Mouse (Mus musculus) retina, postnatal 7 days (tissue): ENCODE data around the gene Tmeff2.

ENCODE experiments used
- DNase-seq: peaks from one replicate; pipeline ENCODE4 v3.0.0-alpha.2; 2012; ENCODE audit warnings: low read depth, low spot score

Tmeff2 gene

GRCm38 (mm10) chr1:51104698-51105097 lies 204.3 kb downstream of the Tmeff2 start:
- DNase-seq, result no peak

GRCm38 (mm10) chr1:51106401-51106920 lies 206.0 kb downstream of the Tmeff2 start:
- DNase-seq, result no peak

- DNase-seq, result no peak
Observed at GRCm38 (mm10) chr1:51107299-51107698, 206.9 kb downstream of the Tmeff2 start.

DNA sequence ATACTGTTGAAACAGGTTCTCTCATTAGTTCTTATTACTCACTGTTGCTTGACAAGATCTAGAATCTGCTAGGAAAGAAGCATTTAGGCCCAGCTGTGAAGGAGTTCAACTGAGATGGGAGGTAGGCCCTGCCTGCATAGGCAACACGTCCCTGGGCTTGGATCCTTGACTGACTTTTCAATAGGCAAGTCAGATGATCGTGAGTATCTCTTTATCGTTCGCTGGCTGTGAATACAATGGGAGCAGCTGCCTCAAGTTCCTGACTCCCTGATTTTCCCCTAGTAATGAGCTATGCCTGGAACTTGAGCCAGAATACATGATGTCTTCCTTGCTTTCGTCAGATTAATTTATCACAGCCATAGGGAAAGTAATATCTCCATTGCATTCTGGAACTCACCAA lies 214.3 kb downstream of the Tmeff2 start:
- no peak for DNase-seq

DNA sequence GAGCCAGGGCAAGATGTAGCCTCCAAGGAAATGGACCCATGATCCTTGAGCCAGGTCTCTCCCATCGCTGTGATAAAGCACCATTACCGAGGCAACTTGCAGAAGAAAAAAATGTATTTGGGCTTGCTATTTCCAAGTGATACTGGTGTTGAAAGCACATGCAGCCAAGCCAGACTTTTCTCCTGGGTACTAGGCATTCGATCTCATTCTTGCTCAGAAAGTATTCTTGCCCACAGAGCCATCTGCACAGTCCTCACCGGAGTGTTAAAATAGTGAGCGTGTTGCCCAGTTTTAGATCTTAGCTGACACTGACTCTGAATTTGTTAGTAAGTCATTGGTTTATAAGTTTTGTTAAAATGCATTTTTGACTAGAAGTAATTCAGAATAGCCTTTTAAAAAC lies 215.3 kb downstream of the Tmeff2 start:
- no peak for DNase-seq

DNA sequence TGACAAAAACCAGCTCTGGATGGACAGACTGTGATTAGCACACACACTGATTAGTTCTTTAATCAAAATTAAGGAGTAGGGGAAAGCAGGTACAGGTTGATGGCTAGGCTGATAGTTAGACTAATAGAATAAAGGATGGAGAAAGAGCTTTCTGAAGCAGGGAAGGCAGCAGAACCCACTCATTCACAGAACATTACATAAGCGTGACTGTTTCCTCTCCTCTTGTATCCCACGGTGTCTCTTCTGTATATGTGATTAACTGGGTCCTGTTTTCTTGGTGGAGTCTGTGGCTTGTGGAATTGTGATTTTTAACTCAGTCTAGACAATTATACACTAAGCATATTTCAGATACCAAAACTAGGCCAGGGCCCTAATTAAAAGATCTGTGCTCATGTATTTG lies 217.4 kb downstream of the Tmeff2 start:
- DNase-seq, result no peak

- DNase-seq, result no peak
Observed at GRCm38 (mm10) chr1:51125671-51126424, 225.4 kb downstream of the Tmeff2 start.

DNA sequence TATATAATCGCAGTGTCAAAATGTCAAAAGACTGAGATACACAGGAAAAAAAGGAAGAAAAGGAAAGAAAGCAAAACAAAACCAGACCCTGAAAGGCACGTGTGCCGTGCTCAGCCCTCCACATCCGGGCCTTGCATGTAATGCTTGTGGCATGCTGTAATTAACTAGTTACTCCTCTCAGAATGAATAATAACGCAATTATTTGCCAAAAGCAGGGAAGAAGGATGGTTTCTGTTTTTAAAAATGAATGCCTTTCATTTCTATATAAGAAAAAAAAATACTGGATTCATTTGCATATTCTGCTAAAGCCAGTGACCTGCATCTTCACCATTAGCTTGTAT lies 225.9 kb downstream of the Tmeff2 start:
- DNase-seq, result no peak

GRCm38 (mm10) chr1:51136792-51137191 lies 236.3 kb downstream of the Tmeff2 start:
- no peak for DNase-seq

GRCm38 (mm10) chr1:51139605-51140004 lies 239.2 kb downstream of the Tmeff2 start:
- DNase-seq, result no peak

- DNase-seq, result no peak
Observed at GRCm38 (mm10) chr1:51141381-51141780, 240.9 kb downstream of the Tmeff2 start.

GRCm38 (mm10) chr1:51142729-51143128 lies 242.3 kb downstream of the Tmeff2 start:
- DNase-seq, result no peak

DNA sequence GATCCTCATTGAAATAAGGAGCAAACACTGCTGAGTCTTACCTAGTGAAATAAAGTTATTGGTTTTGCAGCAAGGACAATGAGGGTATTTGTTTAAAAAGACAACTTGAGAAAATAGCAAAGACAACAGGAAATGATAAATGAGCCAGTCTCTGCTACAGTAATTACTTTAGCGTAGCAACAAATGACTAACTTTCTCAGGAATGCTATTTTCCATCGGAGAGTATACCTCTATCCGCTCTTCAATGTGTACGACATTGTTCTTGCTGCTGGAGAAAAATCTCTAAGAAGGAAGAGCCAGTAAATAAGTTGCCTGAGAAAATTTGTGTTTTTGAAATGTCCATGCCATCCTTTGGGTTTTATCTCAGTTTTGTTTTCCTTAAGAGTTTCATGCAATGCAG lies 245.2 kb downstream of the Tmeff2 start:
- no peak for DNase-seq

GRCm38 (mm10) chr1:51148481-51149137 lies 248.2 kb downstream of the Tmeff2 start:
- DNase-seq, result no peak

DNA sequence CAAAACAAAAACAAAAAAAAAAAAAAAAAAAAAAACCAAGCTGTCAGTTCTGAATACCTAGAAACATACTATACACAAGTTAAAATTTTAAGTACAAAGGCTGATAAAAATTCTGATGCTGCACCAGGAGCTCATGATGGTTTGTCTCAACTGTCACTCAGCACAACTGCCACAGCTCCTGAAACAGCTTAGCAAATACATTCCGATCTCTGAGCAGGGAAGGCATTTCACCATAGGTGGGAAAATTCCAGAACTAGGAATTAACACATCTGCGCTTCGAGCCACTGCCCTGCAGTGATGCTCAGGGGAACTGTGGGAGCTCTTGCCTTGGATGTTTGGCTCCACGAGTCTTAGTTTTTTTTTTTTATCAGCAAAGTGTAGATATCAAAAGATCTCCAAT lies 249.0 kb downstream of the Tmeff2 start:
- no peak for DNase-seq

DNA sequence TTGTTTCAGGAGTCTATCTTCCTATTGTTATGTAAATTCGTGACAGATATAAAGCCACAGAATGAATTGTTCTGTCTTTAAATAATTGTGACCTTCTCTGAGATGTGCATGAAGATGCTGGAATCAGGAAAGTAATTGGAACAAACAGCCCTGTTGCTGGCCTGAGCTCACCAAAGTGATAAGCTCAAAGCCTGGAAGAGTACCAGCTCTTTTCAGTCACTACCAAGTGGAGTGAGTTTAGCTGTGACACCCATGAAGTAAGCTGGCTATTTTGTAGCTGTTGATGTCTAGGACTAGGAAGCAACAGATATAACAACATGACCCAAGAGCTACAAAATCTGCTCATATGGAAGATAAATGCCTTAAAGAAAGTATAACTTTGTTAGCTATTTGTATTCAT lies 249.4 kb downstream of the Tmeff2 start:
- DNase-seq, result no peak

DNA sequence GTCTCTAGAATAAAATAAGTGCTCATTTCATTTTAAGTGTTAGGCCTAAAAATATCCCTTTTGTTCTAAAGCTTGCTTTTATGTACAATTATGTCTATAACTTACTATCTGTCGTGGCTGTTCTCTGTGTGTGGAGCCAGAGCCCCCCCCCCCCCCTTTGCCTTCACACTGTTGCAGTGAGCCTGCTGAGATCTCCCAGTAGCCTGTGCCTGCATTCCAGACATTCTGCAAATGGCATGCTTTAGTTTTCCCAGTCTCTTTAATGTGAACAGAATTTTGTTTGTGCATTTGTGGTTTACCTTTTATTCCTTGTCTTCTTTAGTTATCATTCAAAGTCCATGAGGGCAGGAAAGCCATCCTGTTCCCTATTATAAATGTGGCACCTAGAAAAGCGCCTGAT lies 251.6 kb downstream of the Tmeff2 start:
- DNase-seq, result no peak

GRCm38 (mm10) chr1:51152856-51153255 lies 252.4 kb downstream of the Tmeff2 start:
- no peak for DNase-seq

- DNase-seq, result no peak
Observed at GRCm38 (mm10) chr1:51184276-51184675, 283.8 kb downstream of the Tmeff2 start.

- no peak for DNase-seq
Observed at GRCm38 (mm10) chr1:51189008-51189407, 288.6 kb downstream of the Tmeff2 start.

DNA sequence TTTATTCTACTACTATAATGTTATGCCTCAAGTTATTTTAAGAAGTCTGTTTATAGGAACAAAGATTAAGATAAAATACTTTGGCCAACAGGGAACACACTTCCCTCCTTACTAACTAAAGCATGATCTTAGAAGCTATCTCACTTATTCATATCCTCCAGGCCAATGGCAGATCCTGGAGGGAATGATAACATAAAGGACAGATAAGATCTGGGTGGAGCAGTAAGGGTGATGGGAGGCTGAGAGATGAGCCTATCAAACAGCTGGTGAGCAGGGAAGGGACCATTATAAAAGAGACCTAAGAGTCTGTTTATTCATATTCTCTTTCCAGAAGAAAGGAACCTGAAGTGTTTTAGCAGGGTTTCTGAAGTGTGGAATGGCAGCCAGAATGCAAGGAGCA lies 290.8 kb downstream of the Tmeff2 start:
- DNase-seq, result no peak

- DNase-seq, result no peak
Observed at GRCm38 (mm10) chr1:51191872-51192613, 291.6 kb downstream of the Tmeff2 start.
